Mouse (Mus musculus): ENCODE data around the gene Marc2.

The Marc2 gene

GRCm38 (mm10) chr1:184808418-184809012 lies 37.7 kb downstream of the Marc2 start:
- DNase-seq (ENCODE audit: low read depth) = peak; percentile 56

- DNase-seq (ENCODE audit: low read depth) = no peak
Observed at GRCm38 (mm10) chr1:184807627-184808417, 38.4 kb downstream of the Marc2 start.

- no peak for DNase-seq (ENCODE audit: low read depth)
Observed at GRCm38 (mm10) chr1:184807123-184807522, 39.1 kb downstream of the Marc2 start.

GRCm38 (mm10) chr1:184805749-184806148 lies 40.5 kb downstream of the Marc2 start:
- no peak for DNase-seq (ENCODE audit: low read depth)

- no peak for DNase-seq (ENCODE audit: low read depth)
Observed at GRCm38 (mm10) chr1:184793163-184793876, 52.9 kb downstream of the Marc2 start.

- DNase-seq (ENCODE audit: low read depth) = no peak
Observed at GRCm38 (mm10) chr1:184791109-184791508, 55.1 kb downstream of the Marc2 start.

GRCm38 (mm10) chr1:184786376-184787151 lies 59.7 kb downstream of the Marc2 start:
- DNase-seq (ENCODE audit: low read depth) = no peak

- no peak for DNase-seq (ENCODE audit: low read depth)
Observed at GRCm38 (mm10) chr1:184783641-184784040, 62.6 kb downstream of the Marc2 start.

GRCm38 (mm10) chr1:184782161-184782513 lies 64.1 kb downstream of the Marc2 start:
- peak; percentile 53 for DNase-seq (ENCODE audit: low read depth)

GRCm38 (mm10) chr1:184781286-184782160 lies 64.7 kb downstream of the Marc2 start:
- DNase-seq (ENCODE audit: low read depth) = no peak

GRCm38 (mm10) chr1:184778157-184778556 lies 68.1 kb downstream of the Marc2 start:
- no peak for DNase-seq (ENCODE audit: low read depth)

GRCm38 (mm10) chr1:184777061-184777795 lies 69.0 kb downstream of the Marc2 start:
- no peak for DNase-seq (ENCODE audit: low read depth)

GRCm38 (mm10) chr1:184775289-184775688 lies 71.0 kb downstream of the Marc2 start:
- DNase-seq (ENCODE audit: low read depth) = no peak

GRCm38 (mm10) chr1:184771891-184772249 lies 74.4 kb downstream of the Marc2 start:
- DNase-seq (ENCODE audit: low read depth) = no peak

- no peak for DNase-seq (ENCODE audit: low read depth)
Observed at GRCm38 (mm10) chr1:184771202-184771890, 74.9 kb downstream of the Marc2 start.

GRCm38 (mm10) chr1:184763866-184764265 lies 82.4 kb downstream of the Marc2 start:
- DNase-seq (ENCODE audit: low read depth) = no peak
